Mouse (Mus musculus) erythroblast, embryonic 14.5 days (primary cell): Measurements from ENCODE around the gene Ormdl3. TPM values are rescaled to one million over a fixed set of nuclear protein-coding genes. Genes with fewer than 3 reads are reported as not detected.
A peak's percentile ranks its signal among the peaks of the same experiment; 100 is the strongest.

ENCODE experiments used
- H3K27me3 ChIP-seq: 2 replicates; pipeline ENCODE4 v1.6.1; 2012; ENCODE audit warnings: inconsistent platforms; ENCODE audit not compliant: control insufficient read depth
- H3K36me3 ChIP-seq: 2 replicates; pipeline ENCODE4 v1.6.1; 2012; ENCODE audit warnings: mild to moderate bottlenecking, inconsistent platforms; ENCODE audit not compliant: control insufficient read depth
- H3K4me1 ChIP-seq: 2 replicates; pipeline ENCODE4 v1.6.1; 2012; ENCODE audit warnings: inconsistent platforms; ENCODE audit not compliant: control insufficient read depth
- H3K4me3 ChIP-seq: replicated peaks from 2 replicates; pipeline ENCODE3; 2012; ENCODE audit warnings: moderate library complexity, mild to moderate bottlenecking, inconsistent platforms
- H3K9me3 ChIP-seq: 2 replicates; pipeline ENCODE4 v1.6.1; 2012; ENCODE audit warnings: low read length, inconsistent platforms, mixed read lengths; ENCODE audit not compliant: control insufficient read depth
- GATA1 ChIP-seq: IDR thresholded peaks from 2 replicates; pipeline ENCODE4 v1.6.1; 2012; ENCODE audit warnings: low read length, inconsistent platforms, mixed read lengths
- TAL1 ChIP-seq: IDR thresholded peaks from 3 replicates; pipeline ENCODE4 v1.6.1; 2012; ENCODE audit warnings: low read length, inconsistent platforms, mixed read lengths
- polyA plus RNA-seq: library from polyadenylated mRNA; stranded (reverse); fragments of >175 nt; gene quantifications from 2 replicates; pipeline ENCODE4 v1.2.3, GENCODE M21; 2012

Ormdl3 gene
- polyA plus RNA-seq, 1 experiment: 13.6 TPM

DNA sequence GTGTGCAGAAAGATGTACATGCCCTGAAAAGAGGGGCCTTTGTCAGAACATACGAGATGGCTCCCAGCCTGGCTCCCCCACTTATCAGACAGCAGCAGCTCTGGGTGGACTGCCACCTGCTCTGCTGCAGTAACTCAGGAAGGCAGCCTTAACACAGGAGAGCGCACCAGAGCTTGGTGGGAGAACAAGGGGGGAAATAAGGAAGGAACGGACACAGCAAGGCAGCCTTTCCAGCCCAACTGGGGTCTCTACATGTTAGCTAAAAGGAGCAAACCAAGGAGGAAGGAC lies 4.0 kb downstream of the Ormdl3 start:
- Histone ChIP-seq H3K36me3 (peaks cover 77% of the 10 kb centered on the region), H3K4me3 (peak overlapping the region; percentile 79), H3K27me3 (no peaks in the 10 kb centered on the region), H3K4me1 (peaks cover 95% of the 10 kb centered on the region), H3K9me3 (no peaks in the 10 kb centered on the region; the same call in 1 of the 2 replicates)
- TF ChIP-seq GATA1 (peak; percentile 47; the same call in 1 of the 2 replicates), TAL1 (peak; percentile 88)

- TF ChIP-seq GATA1 (peak; percentile 53), TAL1 (peak; percentile 43; the same call in 2 of the 3 replicates)
- peak overlapping the region; percentile 79 for H3K4me3 ChIP-seq
- no peaks in the 10 kb centered on the region for H3K27me3 ChIP-seq
- H3K36me3 ChIP-seq: peaks cover 81% of the 10 kb centered on the region
- peaks cover 95% of the 10 kb centered on the region for H3K4me1 ChIP-seq
- no peaks in the 10 kb centered on the region; the same call in 1 of the 2 replicates for H3K9me3 ChIP-seq
Measured at GRCm38 (mm10) chr11:98582551-98583264, 4.5 kb downstream of the Ormdl3 start.

- H3K4me3 ChIP-seq: peak overlapping the region; percentile 79
- peaks cover 85% of the 10 kb centered on the region for H3K36me3 ChIP-seq
- no peaks in the 10 kb centered on the region; the same call in 1 of the 2 replicates for H3K9me3 ChIP-seq
- H3K27me3 ChIP-seq: no peaks in the 10 kb centered on the region
- TF ChIP-seq TAL1: no peak
- no peak for TF ChIP-seq GATA1
- peaks cover 94% of the 10 kb centered on the region for H3K4me1 ChIP-seq
Measured at GRCm38 (mm10) chr11:98582030-98582388, 5.2 kb downstream of the Ormdl3 start.

DNA sequence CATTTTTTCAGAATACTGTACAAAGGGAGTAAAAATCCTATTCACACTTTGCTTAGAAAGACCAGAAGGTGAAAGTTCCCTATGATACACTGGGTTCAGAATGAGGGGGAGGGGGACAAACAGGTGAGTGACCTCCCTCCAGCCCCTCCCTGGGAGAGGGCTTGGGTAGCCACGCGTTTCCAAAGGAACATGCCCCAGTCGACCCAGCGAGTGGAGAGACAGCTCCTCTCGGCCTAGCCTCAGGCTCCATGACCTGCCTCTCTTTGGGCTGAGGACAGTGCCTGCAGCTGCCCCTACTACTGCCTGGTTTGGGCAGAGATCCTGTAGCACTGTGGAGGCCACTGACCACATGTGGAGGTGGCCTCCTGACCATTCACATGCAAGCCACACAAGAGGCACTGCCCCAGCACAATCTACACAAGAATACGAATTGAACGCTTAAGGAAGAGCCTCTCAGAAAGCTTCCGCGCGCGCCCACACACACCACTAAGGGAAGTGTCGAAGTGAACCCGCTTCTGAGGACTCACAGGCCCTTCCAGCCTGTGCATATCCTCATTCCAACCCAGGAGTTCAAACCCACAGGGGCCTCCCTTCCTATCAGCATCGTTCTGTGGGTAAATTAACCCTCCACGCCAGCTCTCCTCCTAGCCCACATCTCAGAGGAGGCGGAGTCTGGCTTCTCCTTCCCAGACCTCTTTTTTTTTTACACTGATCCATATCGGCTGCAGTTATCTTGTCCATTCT lies 5.7 kb downstream of the Ormdl3 start:
- peak; percentile 55 for TF ChIP-seq GATA1
- TF ChIP-seq TAL1: no peak
- Histone ChIP-seq H3K4me1 (peaks cover 97% of the 10 kb centered on the region), H3K27me3 (no peaks in the 10 kb centered on the region), H3K9me3 (no peaks in the 10 kb centered on the region; the same call in 1 of the 2 replicates), H3K36me3 (peaks cover 90% of the 10 kb centered on the region), H3K4me3 (peak overlapping the region; percentile 79)

GRCm38 (mm10) chr11:98580301-98581121 lies 6.7 kb downstream of the Ormdl3 start:
- TF ChIP-seq TAL1 (peak; percentile 74), GATA1 (peak; percentile 67; the same call in 1 of the 2 replicates)
- Histone ChIP-seq H3K4me3 (peak overlapping the region; percentile 79), H3K4me1 (peaks cover 87% of the 10 kb centered on the region), H3K27me3 (no peaks in the 10 kb centered on the region), H3K36me3 (peaks cover 85% of the 10 kb centered on the region), H3K9me3 (no peaks in the 10 kb centered on the region; the same call in 1 of the 2 replicates)

DNA sequence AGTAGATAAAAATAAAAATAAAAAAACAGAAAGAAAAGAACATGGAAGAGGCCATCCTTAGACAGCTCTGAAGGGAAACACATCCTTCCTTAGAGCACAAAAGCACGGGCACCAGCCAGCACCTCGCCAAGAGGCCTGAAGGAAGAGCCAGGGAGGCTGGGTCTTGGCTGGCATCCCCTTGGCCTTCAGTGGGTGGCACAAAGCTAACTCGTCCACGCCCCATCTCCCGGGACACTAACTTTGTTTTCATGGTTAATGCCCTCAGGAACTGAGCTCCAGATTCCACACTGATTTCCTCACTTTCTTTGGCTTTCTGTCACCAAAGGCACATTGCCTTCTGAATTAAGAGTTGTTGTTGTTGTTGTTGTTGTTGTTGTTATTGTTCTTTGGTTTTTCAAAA lies 9.4 kb downstream of the Ormdl3 start:
- Histone ChIP-seq H3K27me3 (no peaks in the 10 kb centered on the region), H3K4me1 (peaks cover 64% of the 10 kb centered on the region), H3K4me3 (no peak overlapping the region), H3K9me3 (no peaks in the 10 kb centered on the region; the same call in 1 of the 2 replicates), H3K36me3 (peaks cover 60% of the 10 kb centered on the region)
- TF ChIP-seq GATA1 (no peak), TAL1 (no peak)

- peaks cover 9% of the 10 kb centered on the region for H3K27me3 ChIP-seq
- peaks cover 10% of the 10 kb centered on the region for H3K4me1 ChIP-seq
- no peak overlapping the region for H3K4me3 ChIP-seq
- H3K9me3 ChIP-seq: peaks cover 5% of the 10 kb centered on the region
- no peak for TF ChIP-seq TAL1
- TF ChIP-seq GATA1: no peak
- H3K36me3 ChIP-seq: no peaks in the 10 kb centered on the region
Measured at GRCm38 (mm10) chr11:98569461-98569860, 17.7 kb downstream of the Ormdl3 start.

DNA sequence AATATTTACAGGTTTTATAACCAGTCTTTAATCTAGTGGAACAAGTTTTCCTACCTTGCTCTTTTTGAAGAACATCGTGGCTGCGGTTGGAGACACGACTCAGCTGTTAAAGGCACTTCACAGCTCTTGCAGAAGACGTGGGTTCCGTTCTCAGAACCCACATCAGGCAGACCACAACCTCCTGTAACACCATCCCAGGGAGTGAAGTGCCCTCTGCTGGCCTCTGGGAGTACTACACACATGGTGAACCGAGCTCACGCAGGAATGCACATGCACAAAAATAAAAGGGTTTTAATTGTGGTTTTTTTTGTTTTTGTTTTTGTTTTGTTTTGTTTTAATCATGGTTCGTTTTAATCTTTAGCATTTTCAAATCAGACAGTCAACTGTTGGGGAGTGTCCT lies 18.8 kb downstream of the Ormdl3 start:
- peaks cover 11% of the 10 kb centered on the region for H3K27me3 ChIP-seq
- peaks cover 10% of the 10 kb centered on the region for H3K4me1 ChIP-seq
- no peaks in the 10 kb centered on the region for H3K36me3 ChIP-seq
- H3K4me3 ChIP-seq: no peak overlapping the region
- TF ChIP-seq GATA1 (no peak), TAL1 (no peak)
- H3K9me3 ChIP-seq: peaks cover 5% of the 10 kb centered on the region
